Mouse (Mus musculus): Measurements from ENCODE around the gene Adad2.
A peak's percentile ranks its signal among the peaks of the same experiment; 100 is the strongest.

The Adad2 gene

DNA sequence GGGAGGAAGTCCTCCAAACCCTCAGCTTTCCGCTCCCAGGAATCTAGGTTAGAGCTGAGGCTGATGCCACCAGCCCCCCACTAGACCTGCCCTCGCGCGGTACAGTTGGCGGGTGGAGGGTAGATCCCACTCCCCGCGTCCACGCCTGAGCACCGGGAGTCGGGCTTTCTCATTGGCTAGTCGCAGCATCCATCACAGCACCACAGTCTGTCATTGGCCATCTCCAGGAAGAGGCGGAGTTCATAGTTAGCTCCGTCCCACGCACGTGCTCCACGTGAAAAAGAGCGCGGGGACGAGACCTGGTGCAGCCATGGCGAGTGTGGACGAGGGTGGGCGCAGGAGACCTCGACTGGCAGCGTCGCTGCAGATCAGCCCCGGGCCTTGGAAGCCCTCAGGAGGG is at the start of gene Adad2:
TSS of gene Adad2 (plus strand) at position 277 of the 400 bp plus-strand sequence.
- DNase-seq, result no peak

DNA sequence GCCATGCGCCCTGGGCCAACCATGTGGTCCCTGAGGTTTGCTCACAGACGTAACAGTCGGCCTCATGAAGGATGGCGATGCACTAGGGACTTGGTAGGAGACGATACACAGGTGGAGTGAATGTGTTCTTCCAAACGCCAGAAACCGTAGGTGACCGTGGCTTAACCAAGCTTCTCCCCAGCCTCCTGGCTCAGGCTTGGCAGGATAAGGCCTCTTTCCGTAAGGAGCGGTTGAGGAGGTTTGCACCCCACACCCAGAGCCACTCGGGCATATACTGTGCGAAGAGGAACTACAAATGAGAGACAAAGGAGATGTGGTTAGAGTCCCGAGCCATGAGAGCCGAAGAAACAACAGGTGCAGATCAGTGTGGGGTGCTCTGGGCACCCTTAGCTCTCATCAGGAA is 48.7 kb upstream of the Adad2 start:
- no peak for DNase-seq

DNA sequence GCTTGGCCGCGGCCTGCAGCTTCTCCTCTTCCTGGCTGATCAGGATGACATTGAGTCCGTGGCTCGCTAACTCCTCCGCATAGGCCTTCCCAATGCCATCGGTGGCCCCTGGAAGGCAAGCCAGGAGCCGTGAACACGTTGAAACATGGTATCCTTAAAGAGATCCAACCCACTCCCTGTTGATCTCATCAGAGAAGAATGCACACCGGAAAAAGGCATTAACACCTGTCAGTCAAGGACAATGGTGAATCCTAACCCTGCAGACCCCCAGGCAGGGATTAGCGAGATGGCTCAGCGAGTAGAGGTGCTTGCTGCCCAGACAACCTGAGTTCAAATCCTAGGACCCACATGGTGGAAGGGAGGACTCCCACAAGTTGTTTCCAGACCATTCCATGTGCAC is 46.2 kb upstream of the Adad2 start:
- no peak for DNase-seq

DNA sequence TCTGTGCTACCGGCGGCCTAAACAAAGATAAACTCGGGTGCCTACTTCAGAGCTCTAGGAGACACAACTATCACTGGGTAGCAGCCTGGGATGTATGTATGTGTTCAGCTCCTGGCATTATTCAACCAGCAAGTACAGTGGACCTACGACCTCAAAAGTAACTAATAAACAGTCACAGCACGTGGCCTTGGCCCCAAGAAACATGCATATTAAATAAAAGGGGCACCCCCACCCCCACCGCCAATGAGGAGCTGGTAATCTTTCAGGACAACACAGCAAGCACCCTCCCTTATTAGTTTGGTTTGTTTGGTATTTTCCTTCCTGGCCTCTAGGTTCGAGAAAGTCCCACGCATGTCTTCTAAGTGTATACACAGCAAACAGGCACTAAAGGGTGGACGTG is 44.3 kb upstream of the Adad2 start:
- no peak for DNase-seq

DNA sequence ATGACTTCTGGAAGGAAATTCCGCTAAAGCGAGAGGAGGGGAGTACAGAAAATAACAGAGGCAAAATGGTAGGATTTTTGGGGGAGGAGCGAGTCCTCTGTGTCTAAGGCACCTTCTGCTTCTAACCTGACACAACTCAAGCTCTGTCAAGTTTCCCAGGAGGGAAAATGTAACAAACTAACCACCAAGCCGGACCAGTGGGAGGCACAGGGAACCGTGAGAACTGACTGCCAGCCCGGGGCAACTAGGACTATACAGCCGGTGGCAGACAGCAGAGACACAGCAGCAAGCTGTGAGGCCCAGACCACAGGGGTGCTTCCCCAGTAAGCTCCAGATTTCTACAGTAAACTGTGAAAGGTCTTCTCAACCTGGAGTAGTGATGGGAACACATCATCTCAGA is 43.6 kb upstream of the Adad2 start:
- DNase-seq, result no peak

DNA sequence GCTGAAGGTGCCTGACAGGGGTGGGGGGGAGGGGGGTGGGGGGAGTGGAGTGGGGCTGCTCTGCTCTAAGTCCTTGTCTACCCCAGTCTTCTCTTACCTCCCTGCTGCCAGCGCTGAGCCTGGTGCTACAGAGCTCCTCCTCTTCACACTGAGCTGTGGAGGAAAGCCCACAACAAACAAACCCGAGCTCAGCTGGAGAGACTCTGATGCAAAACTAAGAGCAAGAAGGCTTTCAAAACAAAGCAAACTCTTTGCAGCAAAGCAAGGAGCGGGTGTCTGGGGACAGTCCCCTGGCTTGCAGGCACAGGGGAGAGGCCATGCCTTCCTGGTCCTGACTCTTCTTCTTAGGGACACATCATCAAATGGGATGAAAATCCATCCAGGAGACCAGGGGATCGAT is 42.7 kb upstream of the Adad2 start:
- DNase-seq, result peak; percentile 12

DNA sequence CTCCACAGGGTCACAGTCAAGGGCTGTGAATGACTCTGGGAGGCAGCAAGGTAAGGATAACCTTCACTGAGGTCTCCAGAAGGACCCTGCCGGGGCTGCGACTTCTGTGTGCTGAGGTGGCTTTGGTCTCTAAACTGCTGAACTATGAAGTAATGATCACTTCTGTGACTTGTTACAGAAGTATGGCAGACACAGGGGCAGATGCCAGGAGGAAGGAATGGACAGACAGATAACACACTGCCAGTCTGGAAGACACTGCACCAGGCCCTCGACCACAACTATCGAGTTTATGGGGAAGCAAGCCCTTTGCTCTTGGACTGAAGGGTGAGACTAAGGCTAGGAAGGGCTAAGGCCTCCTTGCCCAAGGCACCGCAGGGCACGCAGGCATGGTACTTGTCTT is 41.4 kb upstream of the Adad2 start:
- DNase-seq, result no peak

DNA sequence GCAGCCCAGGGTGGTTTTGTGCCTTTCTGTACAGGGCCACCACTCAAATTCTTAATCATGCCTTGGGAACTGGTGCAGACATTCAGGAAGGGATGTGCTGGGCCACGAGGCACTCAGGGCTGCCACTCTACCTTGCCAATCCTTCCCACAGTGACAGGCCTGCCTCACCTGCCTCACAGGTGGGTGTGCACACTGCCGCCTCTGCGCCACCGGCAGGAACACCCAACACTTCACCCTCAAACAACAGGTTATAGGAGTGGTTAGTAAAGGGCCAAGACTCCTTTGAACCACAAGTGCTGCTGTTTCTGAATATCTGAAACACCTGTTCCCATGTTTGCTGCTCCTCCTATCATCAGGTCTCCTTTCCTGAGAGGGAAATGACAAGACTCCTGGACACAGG is 40.1 kb upstream of the Adad2 start:
- peak; percentile 38 for DNase-seq

DNA sequence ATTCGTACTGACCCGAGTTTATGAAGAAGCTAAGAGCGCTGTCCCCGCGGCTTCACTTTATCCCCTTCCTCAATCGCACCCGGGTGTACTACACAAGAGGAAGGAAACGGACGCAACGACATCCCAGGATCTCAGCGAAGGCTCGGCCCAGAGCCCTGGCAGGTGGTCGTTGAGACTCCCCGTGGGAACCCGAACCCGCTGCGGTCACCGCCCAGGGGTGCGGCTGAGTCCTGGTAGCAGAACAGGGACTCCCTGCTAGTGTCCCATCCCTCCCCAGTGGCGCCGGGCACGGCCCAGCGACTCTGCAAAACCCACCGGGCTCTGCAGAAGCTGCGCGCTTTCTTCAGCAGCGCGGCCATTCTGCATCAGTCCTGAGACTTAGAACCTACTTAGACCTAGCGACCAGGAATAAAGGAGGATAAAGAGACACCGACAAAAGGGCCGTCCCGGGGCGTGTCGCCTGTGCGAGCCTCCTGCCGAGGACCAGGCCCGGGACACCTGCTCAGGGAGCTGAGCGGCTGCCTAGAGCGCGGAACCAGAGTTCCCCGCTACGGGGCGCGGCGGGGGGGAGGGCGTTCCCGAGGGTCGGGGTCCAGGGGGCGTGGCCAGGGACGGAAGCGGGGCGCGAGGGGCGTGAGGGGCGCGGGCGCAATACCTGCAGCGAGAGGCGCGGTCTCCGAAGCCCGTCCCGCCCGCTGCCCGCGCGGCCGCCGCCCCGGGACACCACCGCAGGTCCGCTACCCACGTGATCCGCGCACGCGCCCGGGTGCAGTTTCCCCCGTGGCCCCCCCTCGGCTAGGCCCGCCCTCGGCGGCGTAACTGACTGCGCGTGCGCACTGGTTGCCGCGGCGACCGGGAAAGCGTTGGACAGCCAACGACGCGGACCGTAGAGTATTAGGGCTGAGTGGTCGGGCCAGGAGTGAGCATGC is 37.8 kb upstream of the Adad2 start, which contains the start of the genes Hsdl1 and Dnaaf1:
TSS of gene Hsdl1 (minus strand) at position 747 of the 929 bp plus-strand sequence.
TSS of gene Dnaaf1 (plus strand) at position 799 of the 929 bp plus-strand sequence.
- DNase-seq, result peak; percentile 96

DNA sequence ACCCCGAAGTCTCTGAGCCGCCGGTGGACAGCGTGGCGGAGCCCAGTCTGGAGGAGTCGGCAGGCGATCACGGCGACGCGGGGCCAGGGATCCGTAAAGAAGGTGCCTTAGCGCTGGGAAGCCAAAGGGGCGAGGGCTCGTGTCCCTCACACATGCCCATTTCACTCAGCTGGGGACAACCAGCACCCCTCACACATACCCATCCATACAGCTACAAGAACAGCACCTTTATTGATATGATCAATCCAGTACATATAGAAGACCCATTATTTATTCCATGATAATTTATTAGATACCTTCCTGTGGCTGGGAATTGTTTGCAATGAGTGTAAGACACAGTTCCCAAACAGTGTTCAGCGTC is 37.2 kb upstream of the Adad2 start:
- DNase-seq, result no peak

DNA sequence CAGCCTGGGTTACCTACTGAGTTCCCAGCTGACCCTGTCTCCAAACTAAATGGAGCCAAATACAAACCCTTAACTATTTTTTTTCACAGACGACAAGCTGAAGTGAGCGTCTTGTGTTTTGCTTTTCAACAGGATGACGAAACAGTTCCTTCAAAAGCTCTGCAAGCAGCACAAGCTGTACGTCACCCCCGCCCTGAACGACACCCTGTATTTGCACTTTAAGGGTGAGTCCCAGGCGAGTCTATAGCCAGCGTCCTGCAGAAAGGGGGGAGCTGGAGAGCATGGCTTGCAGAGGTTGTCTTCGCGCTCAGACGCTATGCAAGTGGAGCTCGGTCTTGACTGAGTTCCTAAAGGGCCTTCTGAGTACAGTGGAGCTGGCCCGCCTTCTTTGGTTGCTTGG is 33.5 kb upstream of the Adad2 start:
- peak; percentile 10 for DNase-seq

DNA sequence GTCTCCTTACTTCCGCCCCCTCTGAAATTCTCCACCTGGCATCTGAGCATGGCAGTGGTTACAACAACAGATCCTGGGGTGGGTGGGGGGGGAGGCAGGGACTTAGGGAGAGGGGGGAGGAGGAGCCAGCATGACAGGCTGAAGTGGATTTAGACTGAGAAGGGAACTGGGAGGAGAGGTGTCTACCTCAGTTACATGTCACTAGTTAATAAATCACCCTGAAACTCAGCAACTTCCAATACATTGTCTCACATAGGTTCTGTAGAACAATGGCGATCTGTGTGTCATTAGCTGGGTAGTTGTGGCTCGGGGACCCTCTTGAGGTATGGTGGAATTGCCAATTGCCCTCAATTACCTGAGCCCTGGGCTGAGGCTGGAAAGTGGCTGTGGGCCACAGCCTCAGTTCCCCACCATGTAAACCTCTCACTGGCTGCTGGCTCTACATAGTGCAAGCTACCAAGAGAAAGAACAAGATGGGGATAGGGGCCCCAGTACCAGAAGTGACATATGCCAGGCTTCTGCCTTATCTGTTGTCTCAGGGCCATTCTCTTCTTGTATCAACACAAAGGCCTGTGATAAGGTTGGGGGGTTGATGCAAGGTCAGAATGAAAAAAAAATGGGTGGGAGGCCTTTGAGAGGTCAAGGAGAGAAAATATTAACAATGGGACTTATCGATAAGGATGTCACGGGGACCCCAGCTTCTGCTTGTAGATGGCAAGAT is 31.9 kb upstream of the Adad2 start:
- no peak for DNase-seq

DNA sequence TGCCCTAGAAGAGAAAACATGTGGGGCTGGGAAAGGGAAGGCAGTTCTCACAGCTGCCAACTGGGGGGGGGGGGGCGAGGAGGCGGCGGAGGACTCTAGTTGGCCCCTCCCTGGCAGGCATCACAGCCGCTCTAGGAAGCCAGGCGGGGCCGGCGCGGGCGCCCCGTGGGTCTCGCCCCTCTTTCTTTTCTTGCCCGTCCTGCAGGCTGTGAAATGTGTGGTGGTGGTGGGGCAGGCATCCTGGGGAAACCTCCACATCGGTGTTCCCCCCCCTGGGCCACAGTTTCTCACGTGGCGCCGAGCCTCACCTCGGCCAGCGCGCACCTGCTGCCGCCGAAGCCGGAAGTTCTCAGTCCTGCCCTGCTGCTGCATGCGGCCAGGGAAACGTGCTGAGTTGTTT is 26.6 kb upstream of the Adad2 start:
- peak; percentile 10 for DNase-seq

DNA sequence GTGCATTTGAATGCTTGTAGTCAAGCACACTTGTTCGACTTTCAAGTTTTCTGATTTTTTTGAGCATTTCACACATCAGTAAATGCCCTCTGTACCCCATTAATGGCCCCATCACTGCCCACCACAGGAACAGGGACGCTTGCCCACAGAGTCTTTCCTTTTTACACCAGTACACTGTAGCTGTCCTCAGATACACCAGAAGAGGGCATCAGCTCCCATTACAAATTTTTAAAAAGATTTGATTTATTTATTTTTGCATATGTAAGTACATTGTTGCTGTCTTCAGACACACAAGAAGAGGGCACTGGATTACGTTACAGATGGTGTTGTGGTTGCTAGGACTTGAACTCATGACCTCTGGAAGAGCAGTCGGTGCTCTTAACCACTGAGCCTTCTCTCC is 24.2 kb upstream of the Adad2 start:
- no peak for DNase-seq

DNA sequence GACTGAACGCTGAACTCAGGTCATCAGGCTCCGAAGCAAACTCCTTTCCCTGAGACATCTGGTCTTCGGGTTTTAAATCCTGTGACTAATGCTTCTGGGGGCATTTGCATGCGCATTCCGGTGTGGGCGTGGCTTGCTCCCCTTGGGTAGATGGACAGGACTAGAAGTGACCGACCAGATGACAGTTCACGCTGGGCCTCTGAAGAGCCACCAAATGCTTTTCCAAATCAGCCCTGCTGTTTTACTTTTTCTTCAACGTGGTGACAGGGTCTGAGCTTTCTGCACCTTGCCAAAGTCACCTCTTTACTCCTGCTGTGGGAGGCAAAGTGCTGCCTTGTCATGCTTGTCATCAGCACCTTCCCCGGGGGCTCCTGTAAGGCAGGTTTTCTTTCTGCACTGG is 23.7 kb upstream of the Adad2 start:
- no peak for DNase-seq

DNA sequence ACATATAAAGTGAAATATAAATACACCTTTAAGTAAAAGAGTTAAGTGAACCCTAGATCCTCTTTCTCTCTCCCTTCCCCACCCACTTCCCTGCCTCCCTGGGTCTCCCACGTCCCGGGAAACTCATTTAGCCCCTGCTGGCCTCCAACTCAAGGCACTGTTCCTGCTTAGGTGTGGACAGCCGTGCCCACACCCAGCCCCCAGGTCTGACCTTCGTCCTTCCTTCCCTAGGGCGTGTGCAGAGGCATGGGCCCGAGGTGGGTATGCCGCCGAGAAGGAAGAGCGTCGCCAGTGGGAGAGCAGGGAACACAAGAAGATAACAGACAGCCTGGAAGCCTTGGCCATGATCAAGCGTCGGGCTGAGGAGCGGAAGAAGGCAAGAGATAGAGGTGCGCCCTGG is 22.2 kb upstream of the Adad2 start:
- DNase-seq, result no peak

DNA sequence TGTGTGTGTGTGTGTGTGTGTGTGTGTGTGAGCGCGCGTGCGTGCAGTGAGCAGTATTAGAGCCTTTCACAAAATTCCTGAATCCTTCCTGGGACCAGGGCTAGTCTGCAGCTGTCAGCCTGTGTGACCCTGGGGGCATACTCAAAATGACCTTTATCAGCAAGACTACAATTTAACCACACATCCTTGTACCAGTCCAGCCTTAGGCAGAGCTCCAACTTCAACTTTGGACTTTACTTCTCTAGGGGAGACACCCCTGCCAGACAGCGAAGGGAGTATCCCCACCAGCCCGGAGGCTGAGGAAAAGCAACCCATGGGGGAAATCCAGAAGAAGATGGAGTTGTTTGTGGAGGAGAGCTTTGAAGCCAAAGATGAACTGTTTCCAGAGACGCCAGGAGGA is 21.1 kb upstream of the Adad2 start:
- no peak for DNase-seq

DNA sequence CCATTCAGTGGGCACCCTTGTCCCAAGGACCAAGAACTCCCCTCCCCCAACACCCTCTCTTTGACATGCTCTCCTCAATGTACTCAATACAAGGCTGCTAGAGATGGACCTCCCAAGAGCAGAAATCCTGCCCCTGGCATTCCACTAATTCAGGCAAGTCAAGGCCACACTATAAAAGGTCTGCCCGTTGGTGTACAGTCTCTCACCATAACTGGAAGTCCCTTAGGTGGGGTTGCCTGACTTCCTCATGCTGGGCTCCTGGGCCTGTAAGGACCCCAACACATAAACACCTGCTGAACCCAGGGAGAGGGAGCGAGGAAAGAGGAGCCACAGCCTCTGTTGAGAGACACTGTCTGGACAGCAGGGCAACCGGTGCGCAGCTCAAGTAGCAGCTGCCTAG is 8.8 kb upstream of the Adad2 start:
- DNase-seq, result no peak

DNA sequence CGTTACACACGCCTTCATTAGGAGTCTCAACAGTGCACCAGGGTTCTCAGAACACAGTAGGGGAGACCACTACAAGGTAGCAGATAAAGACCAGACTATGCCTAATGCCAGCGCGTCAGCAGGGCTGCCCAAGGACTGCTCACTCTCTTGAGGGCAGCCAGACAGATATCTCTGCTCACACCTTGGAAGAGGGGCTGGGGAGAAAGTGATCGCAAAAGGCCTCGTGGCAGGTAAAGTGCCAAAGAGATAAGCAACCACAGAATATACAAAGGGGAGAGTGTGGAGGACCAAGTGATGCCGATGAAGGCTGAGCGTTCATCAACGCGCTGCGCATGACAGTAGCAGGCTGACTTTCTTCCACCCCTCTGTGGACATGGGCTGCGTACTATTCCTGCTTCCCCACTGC is 8.1 kb upstream of the Adad2 start:
- no peak for DNase-seq

DNA sequence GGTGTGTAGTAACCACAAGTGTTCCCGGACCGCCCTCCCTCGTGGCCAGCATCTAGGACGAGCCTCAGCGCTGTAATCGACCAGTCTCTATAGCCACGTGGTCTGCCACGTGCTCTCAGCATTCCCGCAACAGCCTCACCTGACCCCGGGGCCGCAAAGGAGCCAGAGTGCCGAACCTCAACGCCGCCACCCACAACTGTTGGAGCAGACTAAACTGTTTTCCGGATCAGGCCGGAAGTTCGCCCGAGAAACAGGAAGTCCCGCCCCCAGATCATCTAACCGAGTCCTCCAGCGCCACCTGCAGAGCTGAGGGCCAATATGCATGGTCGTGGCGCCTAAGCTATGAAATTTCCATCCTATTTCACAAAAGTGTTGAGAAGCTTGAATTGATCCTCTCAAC is 7.6 kb upstream of the Adad2 start, which contains the start of gene Taf1c:
TSS of gene Taf1c (minus strand) at position 227 of the 400 bp plus-strand sequence.
- DNase-seq, result peak; percentile 98

DNA sequence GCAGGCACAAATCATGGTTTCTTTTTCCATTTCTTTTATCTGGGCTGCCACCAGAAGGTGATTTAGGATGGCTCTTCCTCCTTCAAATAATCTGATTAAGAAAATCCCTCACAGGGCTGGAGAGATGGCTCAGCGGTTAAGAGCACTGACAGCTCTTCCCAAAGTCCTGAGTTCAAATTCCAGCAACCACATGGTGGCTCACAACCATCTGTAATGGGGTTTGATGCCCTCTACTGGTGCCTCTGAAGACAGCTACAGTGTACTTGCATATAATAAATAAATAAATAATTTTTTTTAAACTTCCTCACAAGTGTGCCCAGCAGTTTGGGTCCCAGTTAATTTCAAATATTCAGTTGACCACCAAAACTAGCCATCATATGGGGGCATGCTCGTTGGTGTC is 6.3 kb upstream of the Adad2 start:
- peak; percentile 23 for DNase-seq

DNA sequence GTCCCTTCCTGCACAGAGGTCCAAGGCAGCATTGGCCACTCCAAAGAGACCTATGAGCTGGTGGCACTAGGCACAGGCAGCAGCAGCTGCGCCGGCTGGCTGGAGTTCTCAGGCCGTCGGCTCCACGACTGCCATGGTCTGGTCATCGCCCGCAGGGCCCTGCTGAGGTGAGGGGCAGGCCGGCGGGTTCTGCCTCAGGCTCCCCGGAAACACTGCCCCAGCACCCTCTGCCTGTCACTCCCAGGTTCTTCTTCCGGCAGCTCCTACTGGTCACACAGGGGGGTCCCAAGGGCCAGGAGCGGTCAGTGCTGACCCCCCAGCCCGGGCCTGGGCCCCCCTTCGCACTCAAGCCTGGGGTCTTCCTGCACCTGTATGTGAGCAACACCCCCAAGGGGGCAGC is 2.5 kb downstream of the Adad2 start:
- DNase-seq, result no peak

DNA sequence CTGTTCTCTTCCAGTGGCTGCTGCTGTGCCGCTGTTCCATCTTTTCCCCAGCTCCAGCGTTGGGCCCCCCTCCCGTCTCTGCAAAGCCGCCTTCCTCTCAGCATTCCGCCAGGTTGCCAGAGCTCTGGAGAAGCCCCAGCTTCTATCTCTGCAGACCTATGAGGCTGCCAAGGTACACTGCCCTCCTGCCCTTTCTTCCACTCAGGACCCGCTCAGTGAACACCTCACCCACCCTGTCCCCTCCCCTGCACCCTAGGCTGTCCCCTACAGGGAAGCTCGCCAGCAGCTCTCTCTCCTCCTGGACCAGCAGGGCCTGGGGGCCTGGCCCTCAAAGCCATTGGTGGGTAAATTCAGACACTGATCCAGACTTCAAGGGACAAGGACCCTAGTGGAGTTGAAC is 3.8 kb downstream of the Adad2 start:
- DNase-seq, result no peak

DNA sequence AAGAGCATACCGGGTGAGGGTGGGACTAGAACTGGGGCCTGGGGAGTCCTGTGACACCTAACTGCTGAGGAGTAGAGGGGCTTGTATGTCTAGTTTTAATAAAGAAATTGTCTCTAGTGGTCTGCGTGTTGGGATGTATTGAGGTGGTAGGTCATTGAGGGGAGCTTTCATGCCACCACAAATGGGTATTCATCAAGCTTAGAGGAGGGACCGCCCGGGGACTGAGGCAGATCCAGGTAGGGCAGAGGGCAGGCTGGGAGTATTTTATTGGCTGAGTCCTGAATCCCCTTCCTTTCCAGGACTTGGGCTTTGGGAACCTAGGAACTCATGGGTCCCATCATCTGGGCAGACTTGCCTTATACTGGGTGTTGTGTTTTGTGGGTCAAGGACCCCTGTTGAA is 4.3 kb downstream of the Adad2 start:
- DNase-seq, result no peak

Measured in lung, postnatal 36 days (tissue).